Mouse (Mus musculus): Measurements from ENCODE around the gene Tenm4. TPM values are rescaled to one million over a fixed set of nuclear protein-coding genes. Genes with fewer than 3 reads are reported as not detected.

The Tenm4 gene
- polyA plus RNA-seq, 1 experiment from 2014 or later: 37.5 TPM

DNA sequence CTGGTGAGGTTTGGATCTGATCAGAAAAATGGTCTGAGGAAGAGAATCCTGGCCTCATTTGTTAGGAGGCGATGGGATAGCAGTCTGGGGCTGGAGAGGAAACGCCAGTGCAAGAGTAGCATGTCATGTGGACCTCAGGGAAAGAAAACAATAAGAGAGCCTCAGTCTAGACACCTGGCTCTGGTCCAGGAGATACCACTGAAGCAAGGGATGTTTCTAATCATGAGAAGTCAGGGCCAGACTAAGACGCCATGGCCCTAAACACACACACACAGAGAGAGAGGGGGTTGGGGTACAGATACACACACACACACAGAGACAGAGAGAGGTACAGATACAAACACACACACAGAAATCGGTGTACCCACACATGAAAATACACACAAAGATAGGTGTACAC is 689.6 kb downstream of the Tenm4 start:
- H3K27ac ChIP-seq: no peak overlapping the region; the same call in 1 of the 2 replicates
- H3K4me1 ChIP-seq (replicated peaks; ENCODE audit: control insufficient read depth, insufficient read depth, low read length): peaks cover 19% of the 10 kb centered on the region
- H3K27me3 ChIP-seq (ENCODE audit: control insufficient read depth, insufficient read depth, low read length): no peaks in the 10 kb centered on the region
- ATAC-seq (ENCODE audit: low FRiP score) (no peak), DNase-seq (ENCODE audit: low spot score) (no peak)
- H3K9me3 ChIP-seq (ENCODE audit: control insufficient read depth, low read length): no peaks in the 10 kb centered on the region
- H3K4me3 ChIP-seq (replicated peaks; ENCODE audit: low read length): no peak overlapping the region
- no peaks in the 10 kb centered on the region for H3K36me3 ChIP-seq (replicated peaks; ENCODE audit: control insufficient read depth, insufficient read depth)
- H3K9ac ChIP-seq: no peak overlapping the region
- H3K4me2 ChIP-seq (replicated peaks): no peak overlapping the region
- 50% methylated on average over 4 of the region's 4 CpGs for WGBS

DNA sequence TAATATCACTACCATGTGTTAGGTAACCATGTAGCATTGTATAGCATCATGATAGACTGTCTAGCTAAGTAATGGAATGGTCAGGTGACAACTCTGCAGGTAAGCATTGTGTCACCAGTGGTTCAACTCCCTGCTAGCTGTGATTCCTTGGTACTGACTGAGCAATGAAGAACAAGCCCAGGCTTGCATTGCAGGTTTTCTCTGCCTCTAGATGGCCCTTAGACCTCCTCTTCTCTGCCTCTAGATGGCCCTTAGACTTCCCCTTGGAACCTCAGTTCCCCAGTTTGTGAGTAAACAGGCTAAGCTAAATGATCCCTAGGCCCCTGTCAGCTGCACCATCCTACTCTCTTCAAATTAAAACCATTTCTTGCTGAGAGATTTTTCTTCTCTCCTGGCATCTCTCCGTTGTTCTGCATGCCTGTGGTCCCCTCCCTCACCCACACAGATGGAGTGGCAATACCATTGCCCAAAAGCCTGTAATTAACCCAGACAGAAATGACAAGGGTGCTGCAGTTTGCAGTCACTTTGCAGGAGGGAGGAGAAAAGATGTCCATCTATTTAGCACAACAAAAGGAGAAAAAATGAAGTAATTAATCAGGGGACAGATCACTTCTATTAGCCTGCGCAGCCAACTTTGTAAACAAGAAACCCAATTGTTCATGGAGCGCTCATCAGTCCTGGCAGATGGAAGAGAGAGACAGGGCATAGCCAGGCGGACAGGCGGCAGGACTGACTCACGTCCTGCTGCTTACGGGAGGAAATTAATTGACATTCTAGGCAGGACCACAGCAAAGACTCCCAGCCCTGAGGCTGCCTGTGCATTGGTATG is 694.1 kb downstream of the Tenm4 start:
- Histone ChIP-seq H3K36me3 (replicated peaks; ENCODE audit: control insufficient read depth, insufficient read depth) (no peaks in the 10 kb centered on the region), H3K9me3 (ENCODE audit: control insufficient read depth, low read length) (no peaks in the 10 kb centered on the region), H3K4me3 (replicated peaks; ENCODE audit: low read length) (no peak overlapping the region), H3K4me1 (replicated peaks; ENCODE audit: control insufficient read depth, insufficient read depth, low read length) (peaks cover 22% of the 10 kb centered on the region), H3K9ac (no peak overlapping the region), H3K27me3 (ENCODE audit: control insufficient read depth, insufficient read depth, low read length) (no peaks in the 10 kb centered on the region), H3K27ac (no peak overlapping the region), H3K4me2 (replicated peaks) (no peak overlapping the region)
- ATAC-seq (ENCODE audit: low FRiP score) (peak; percentile 81), DNase-seq (ENCODE audit: low spot score) (peak; percentile 52)
- 13% methylated on average over 7 of the region's 7 CpGs for WGBS

DNA sequence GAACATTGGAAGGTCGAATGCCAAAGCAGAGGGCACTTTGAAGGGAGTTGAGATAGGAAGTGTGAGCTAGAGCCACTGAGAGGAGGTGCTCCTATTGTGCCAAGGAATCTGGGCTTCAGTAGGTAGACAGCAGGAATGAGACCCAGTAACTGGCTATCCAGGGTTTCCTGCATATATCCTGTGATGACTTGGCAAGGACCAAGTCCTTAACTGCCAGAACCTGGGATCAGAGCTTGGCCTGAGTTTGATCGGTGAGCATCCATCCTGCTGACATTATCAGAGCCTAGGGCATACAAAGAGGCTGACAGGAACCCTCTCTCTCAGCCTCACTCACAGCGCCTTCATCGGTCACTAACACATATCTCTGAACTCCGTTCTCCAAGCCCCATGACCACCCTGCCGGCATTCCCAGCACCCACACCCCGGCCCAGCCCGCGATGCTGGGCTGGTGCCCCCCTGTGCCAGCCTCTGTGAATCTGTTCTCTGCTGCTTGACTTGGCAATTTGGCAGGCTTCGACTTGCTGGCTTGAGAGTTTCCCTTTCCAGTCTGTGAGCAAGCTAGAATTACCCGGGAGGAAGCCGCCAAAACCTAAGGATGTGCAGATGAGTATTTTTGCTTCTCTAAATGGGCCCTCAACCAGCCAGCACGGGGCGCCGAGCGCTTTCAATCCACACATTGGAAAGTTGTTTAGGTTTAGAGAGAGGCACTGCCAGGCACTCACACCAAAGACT is 698.2 kb downstream of the Tenm4 start:
- Histone ChIP-seq H3K4me3 (replicated peaks; ENCODE audit: low read length) (no peak overlapping the region), H3K9me3 (ENCODE audit: control insufficient read depth, low read length) (no peaks in the 10 kb centered on the region), H3K27me3 (ENCODE audit: control insufficient read depth, insufficient read depth, low read length) (no peaks in the 10 kb centered on the region), H3K36me3 (replicated peaks; ENCODE audit: control insufficient read depth, insufficient read depth) (peaks cover 8% of the 10 kb centered on the region), H3K9ac (no peak overlapping the region), H3K4me2 (replicated peaks) (no peak overlapping the region), H3K4me1 (replicated peaks; ENCODE audit: control insufficient read depth, insufficient read depth, low read length) (peaks cover 23% of the 10 kb centered on the region), H3K27ac (no peak overlapping the region)
- ATAC-seq (ENCODE audit: low FRiP score) (peak; percentile 59; the same call in 1 of the 2 replicates), DNase-seq (ENCODE audit: low spot score) (peak; percentile 56)
- WGBS: 74% methylated on average over 16 of the region's 16 CpGs

DNA sequence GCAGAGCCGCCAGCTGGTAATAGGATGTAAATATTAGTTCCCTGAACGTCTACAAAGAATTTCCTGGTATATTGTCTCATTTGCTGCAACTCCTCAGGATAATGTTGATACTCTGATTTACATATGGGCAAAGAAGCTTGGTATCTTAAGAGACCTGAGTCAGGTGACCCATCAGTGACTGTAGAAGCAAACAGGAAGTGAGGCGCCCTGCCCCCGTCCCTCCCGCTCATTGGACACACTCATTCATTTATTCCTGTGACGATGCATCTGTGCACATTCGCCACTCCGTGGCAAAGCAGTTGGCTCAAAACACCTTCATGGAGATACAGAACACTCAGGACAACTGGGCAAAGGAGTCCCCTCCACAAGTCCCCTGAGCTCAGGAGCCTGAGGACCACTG is 699.4 kb downstream of the Tenm4 start:
- Histone ChIP-seq H3K4me1 (replicated peaks; ENCODE audit: control insufficient read depth, insufficient read depth, low read length) (peaks cover 15% of the 10 kb centered on the region), H3K4me3 (replicated peaks; ENCODE audit: low read length) (no peak overlapping the region), H3K27me3 (ENCODE audit: control insufficient read depth, insufficient read depth, low read length) (no peaks in the 10 kb centered on the region), H3K36me3 (replicated peaks; ENCODE audit: control insufficient read depth, insufficient read depth) (peaks cover 12% of the 10 kb centered on the region), H3K27ac (0 out of 2 replicates have a peak overlapping the region, but pooled peaks have one; percentile 12), H3K4me2 (replicated peaks) (no peak overlapping the region), H3K9me3 (ENCODE audit: control insufficient read depth, low read length) (no peaks in the 10 kb centered on the region), H3K9ac (no peak overlapping the region)
- ATAC-seq (ENCODE audit: low FRiP score) (no peak), DNase-seq (ENCODE audit: low spot score) (no peak)
- 78% methylated on average over 8 of the region's 8 CpGs for WGBS

DNA sequence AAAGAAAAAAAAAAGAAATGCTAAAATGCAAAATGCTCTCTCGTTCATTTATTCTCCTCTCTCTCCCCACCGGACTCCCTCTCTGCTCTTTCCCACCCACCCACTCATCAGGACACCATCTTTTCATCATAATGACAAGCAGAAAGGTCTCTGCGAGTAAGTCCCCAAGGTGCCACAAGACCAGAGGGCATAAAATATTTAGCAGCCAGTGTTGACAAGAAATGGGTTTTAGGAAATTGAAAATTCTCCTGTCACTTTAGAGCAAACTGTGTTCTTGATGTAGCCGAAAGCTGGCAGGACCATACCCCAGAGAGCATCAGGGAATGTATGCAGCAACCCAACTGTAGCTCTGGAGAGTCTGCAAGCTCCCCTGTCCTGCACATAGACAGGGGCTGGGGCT is 700.0 kb downstream of the Tenm4 start:
- ATAC-seq (ENCODE audit: low FRiP score) (no peak), DNase-seq (ENCODE audit: low spot score) (no peak)
- Histone ChIP-seq H3K27ac (peak overlapping the region; percentile 7; the same call in 1 of the 2 replicates), H3K9ac (no peak overlapping the region), H3K4me1 (replicated peaks; ENCODE audit: control insufficient read depth, insufficient read depth, low read length) (peaks cover 9% of the 10 kb centered on the region; the same call in 1 of the 2 replicates), H3K4me2 (replicated peaks) (no peak overlapping the region), H3K4me3 (replicated peaks; ENCODE audit: low read length) (no peak overlapping the region), H3K9me3 (ENCODE audit: control insufficient read depth, low read length) (no peaks in the 10 kb centered on the region), H3K27me3 (ENCODE audit: control insufficient read depth, insufficient read depth, low read length) (no peaks in the 10 kb centered on the region), H3K36me3 (replicated peaks; ENCODE audit: control insufficient read depth, insufficient read depth) (peaks cover 12% of the 10 kb centered on the region)
- WGBS: 59% methylated on average over 4 of the region's 4 CpGs

DNA sequence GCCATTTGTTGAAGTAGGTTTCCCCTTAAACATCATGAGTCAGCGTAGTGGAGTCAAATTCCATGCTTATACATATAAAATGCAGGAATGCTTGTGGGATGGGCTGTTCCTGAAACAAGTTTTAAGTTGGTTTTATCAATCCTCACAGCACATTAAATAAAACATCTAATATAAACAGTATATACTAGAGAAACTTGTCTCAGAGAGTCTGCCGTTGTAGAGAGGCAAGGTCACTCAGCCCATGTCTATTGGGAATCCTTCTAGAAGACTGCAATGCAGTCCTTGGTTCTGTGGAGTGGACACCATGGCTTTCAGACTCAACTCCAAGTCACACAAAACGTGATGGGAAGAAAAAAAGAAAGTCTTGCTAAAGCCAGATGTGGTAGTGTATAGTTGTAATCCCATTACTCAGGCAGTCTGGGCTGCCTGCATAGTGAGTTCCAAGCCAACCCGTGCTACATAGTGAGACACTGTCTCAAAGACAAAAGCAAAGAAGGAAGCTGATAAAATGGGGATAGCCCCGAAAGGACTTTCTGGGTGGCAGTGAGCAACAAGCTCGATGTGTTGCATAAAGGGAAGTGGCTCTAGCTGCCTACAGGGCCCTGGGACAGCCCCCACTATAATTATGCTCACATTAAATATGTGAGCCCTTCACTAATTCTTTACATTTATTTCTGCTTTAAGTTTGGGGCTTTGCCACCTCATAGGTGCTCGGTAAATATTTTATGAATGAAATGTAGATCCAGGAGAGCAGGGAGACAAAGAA is 707.6 kb downstream of the Tenm4 start:
- ATAC-seq (ENCODE audit: low FRiP score): no peak
- 89% methylated on average over 7 of the region's 7 CpGs for WGBS
- H3K4me2 ChIP-seq (replicated peaks): no peak overlapping the region

DNA sequence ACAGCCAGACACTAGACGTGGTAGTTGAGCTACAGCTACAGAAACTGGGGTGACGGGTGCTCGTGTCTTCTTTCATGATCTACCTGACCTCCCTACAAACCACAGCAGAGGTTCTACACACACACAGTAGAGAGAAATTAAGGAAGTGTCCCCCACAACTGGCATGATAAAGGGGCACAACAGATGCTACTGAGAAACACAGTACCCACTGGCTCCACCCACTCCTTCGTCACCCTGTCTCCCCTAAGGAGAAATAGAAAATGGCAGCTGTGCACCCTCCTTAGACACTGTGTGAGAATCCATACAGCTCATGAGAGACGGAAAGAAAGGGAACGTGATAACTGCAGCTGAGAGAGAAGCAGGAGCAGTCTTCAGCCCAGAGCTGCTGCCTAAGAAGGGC is 708.5 kb downstream of the Tenm4 start:
- no peak overlapping the region for H3K4me3 ChIP-seq (replicated peaks; ENCODE audit: low read length)
- H3K36me3 ChIP-seq (replicated peaks; ENCODE audit: control insufficient read depth, insufficient read depth): peaks cover 1% of the 10 kb centered on the region; the same call in 1 of the 2 replicates
- H3K27me3 ChIP-seq (ENCODE audit: control insufficient read depth, insufficient read depth, low read length): no peaks in the 10 kb centered on the region
- H3K4me1 ChIP-seq (replicated peaks; ENCODE audit: control insufficient read depth, insufficient read depth, low read length): no peaks in the 10 kb centered on the region
- H3K4me2 ChIP-seq (replicated peaks): no peak overlapping the region
- DNase-seq (ENCODE audit: low spot score): no peak
- ATAC-seq (ENCODE audit: low FRiP score): no peak
- no peak overlapping the region for H3K9ac ChIP-seq
- 83% methylated on average over 6 of the region's 6 CpGs for WGBS
- no peaks in the 10 kb centered on the region for H3K9me3 ChIP-seq (ENCODE audit: control insufficient read depth, low read length)
- H3K27ac ChIP-seq: no peak overlapping the region

More for the DNA sequence above, 707.6 kb downstream of the Tenm4 start:
- H3K4me1 ChIP-seq (replicated peaks; ENCODE audit: control insufficient read depth, insufficient read depth, low read length): no peaks in the 10 kb centered on the region
- H3K9ac ChIP-seq: no peak overlapping the region
- no peak overlapping the region for H3K27ac ChIP-seq
- peaks cover 10% of the 10 kb centered on the region for H3K36me3 ChIP-seq (replicated peaks; ENCODE audit: control insufficient read depth, insufficient read depth)
- no peaks in the 10 kb centered on the region for H3K9me3 ChIP-seq (ENCODE audit: control insufficient read depth, low read length)
- no peaks in the 10 kb centered on the region for H3K27me3 ChIP-seq (ENCODE audit: control insufficient read depth, insufficient read depth, low read length)
- no peak overlapping the region for H3K4me3 ChIP-seq (replicated peaks; ENCODE audit: low read length)
- DNase-seq (ENCODE audit: low spot score): no peak

DNA sequence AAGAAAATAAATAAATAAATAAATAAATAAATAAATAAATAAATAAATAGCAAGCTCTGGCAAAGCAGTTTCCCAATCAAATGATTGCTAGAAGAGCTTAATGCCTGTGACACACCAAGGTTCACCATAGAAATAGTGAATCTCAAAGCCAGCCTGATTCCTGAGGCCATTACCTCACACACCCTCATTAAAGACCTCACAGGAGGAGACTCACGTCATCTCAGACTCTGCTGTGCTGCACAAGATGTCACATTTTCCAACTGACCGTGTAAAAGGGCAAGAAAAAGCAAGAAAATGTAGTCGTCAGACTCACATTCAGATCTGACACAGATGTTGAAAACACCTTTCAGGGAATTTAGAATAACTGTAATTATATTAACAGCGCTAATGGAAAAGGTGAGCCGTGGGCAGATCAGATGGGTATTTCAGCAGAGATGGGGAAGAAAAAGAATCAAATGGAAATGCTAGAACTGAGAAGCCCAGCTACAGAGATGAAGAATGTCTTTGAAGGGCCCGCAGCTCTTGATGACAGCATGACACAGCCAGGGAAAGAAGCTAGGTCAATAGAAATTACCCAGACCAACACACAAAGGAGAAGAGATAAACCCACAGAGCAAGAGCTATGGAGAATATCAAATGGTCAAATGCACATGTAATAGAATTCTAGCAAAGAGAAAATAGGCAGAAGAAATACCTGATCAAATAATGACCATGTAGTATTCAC is 709.3 kb downstream of the Tenm4 start:
- ATAC-seq (ENCODE audit: low FRiP score) (no peak), DNase-seq (ENCODE audit: low spot score) (no peak)
- Histone ChIP-seq H3K27ac (no peak overlapping the region), H3K27me3 (ENCODE audit: control insufficient read depth, insufficient read depth, low read length) (no peaks in the 10 kb centered on the region), H3K4me2 (replicated peaks) (no peak overlapping the region), H3K4me1 (replicated peaks; ENCODE audit: control insufficient read depth, insufficient read depth, low read length) (no peaks in the 10 kb centered on the region), H3K4me3 (replicated peaks; ENCODE audit: low read length) (no peak overlapping the region), H3K9ac (no peak overlapping the region), H3K9me3 (ENCODE audit: control insufficient read depth, low read length) (no peaks in the 10 kb centered on the region), H3K36me3 (replicated peaks; ENCODE audit: control insufficient read depth, insufficient read depth) (no peaks in the 10 kb centered on the region)
- 67% methylated on average over 6 of the region's 6 CpGs for WGBS
